Mouse (Mus musculus): ENCODE data around the gene Dnah8. TPM values are rescaled to one million over a fixed set of nuclear protein-coding genes. Genes with fewer than 3 reads are reported as not detected.
A peak's percentile ranks its signal among the peaks of the same experiment; 100 is the strongest.

The Dnah8 gene
- total and polyA plus RNA-seq, 3 experiments: 0.34 to 0.63 (median 0.52) TPM

DNA sequence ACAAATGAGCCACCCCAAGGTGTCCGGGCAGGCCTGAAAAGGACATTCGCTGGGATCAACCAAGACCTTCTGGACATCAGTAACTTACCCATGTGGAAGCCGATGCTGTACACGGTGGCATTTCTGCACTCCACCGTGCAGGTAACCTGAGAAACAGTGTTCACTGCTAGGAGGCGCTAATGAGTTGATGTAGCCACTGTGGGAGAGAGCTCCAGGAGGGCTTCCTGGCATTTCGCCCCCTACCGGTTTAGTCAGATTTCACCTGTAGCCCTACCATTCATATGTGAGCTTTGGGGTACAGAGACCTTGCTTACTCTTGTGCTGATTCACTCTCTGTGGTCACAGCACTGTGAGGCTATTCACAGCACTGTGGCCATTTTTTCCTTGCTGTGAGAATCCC lies 195.0 kb downstream of the Dnah8 start:
- DNase-seq: no peak

DNA sequence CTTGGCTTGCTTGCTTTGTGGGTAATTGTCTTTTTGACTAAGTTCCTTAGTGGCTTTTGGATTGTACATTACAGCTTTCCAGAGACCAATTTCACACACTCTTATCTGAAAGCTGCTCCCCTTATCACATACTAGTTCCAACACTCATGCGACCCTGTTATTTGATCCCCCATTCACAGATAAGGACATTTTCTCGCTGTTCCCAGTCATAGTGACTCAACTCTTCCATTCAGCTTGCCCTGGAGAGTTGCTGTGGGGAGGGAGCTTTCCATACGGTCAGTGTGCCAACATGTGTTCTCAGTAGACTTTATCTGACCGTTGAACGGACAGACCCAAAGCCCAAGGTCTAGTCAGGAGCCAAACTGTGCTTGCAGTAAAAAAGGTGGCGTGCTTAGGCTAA lies 197.0 kb downstream of the Dnah8 start:
- DNase-seq: no peak

DNA sequence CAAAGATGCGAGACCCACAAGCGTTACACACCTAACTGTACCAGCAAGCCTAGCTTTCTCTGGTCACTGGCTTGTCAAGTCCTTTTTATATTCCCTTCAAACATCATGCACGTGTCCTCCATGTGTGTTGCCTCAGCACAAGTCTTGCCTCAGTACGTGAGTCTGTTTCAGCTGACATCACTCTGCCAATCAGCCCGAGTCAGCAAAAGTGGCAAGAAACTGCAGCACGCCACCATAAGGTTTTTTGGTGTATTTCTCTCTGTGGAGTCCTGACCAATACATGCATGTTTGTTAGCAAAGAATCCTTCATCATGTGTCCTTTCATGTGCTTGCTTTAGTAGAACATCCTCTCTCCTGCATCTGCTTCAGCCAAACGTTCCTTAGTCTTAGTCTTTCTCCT lies 200.3 kb downstream of the Dnah8 start:
- DNase-seq: no peak

DNA sequence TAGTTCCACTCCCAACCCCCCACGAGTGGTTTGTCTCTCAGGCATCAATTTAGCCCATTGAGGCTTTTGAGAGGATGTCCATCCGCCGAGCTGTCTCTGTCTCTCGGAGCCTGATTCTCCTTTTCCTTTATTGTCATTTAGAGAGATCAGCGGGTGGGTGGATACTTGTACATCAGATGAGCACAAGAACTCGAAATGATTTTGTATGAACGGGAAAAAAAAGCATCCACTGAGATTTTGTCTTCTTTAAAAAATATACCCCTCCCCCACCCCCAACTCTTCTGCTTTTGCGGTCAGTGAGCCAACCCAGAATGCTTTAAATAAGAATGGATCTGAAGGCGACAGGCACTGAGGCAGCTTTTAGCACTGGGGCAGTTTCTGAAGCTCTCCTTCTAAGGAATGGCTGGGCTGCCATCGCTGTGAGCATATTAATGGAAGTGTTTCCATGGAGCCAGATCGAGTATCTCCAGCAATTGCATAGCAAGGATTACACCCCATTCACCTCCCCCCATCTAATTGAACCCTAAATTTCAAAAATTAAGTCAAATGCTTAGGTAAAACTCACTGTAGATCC lies 201.7 kb downstream of the Dnah8 start:
- DNase-seq: no peak

DNA sequence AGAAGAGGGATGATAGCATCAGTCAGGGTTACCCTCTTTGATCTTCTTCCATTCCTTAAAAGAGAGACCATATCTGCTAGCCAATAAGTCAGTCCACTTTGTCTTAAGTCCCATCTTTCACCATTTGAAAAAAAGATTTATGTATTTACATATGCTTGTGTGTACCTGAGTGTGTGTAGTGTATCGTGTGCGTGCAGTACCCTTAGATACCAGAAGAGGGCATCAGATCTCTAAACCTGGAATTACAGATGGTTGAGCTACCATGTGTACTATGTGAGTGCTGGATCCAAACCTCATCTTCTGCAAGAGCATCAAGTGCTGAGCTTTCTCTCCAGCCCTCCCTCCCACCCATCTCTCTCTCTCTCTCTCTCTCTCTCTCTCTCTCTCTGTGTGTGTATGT lies 207.0 kb downstream of the Dnah8 start:
- no peak for DNase-seq

DNA sequence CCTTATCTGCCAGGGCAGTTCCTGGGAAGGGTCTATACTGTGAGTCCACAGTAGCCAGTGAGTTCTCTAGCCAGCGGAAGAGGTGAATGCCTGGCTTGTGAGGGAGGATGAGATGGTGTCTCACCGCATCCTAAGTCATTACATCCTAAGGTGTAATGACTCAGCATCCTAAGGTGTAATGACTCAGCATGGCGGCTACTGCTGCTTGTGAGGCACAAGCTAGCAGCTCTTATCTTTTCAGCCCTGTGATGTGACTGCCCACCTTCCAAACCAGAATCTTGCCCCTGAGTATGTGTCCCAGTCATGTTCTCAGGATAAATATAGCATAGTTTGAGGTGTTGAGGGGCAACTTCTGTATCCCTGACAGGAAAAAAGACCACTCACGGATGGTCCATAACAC lies 211.3 kb downstream of the Dnah8 start:
- no peak for DNase-seq

DNA sequence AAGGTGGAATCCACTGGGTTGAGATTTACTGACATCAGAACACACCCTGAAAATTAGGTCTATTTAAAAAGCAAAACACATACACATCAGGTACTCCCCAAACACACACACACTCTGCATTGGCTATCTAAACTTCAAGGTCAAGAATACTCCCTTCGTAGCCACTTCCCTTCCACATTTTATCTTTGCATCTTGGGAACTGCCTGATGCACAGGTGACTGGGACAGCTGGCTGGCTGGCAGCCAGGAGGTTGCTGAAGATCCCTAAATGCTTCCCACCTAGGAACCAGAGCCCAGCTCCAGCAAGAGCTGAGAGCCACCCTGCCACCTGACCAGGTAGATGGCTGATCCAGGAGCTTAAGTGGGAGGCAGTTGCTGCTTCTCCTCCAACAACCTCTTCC lies 212.9 kb downstream of the Dnah8 start:
- no peak for DNase-seq

DNA sequence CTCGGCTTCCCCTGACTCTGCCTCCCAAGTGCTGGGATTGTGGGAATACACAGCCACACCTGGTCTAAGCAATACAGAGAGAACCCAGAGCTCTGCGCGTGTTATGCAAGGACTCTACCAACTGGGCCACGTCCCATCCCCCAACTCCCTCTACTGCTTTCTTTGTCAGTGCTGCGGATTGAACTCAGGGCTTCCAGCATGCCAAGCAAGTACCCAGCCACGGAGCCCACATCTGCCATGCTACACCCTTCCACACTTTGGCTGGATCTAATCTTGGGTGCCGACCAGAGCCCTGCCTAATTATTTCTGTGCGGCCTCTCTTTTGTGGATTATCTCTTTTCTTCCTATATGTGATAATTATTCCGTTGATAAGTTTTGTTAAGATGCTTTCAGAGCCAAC lies 215.9 kb downstream of the Dnah8 start:
- DNase-seq: no peak

DNA sequence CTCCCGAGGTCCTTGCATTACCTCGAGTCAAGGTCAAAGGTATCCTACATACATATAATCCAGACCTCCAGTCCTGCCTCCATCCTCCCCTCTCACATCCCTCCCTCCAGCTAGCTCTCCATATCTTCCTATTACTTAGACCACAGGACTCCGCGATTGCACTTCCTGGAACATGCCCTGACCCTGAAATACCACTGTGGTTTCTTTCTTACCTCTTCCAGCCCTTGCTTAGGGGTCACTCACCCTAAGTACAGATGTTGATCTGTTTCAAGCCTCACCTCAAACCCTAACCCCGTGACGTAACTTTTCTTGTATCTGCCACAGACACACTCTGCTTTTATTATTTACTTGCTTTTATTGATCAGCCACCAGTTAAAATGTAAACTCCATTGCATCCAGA lies 218.2 kb downstream of the Dnah8 start:
- no peak for DNase-seq

DNA sequence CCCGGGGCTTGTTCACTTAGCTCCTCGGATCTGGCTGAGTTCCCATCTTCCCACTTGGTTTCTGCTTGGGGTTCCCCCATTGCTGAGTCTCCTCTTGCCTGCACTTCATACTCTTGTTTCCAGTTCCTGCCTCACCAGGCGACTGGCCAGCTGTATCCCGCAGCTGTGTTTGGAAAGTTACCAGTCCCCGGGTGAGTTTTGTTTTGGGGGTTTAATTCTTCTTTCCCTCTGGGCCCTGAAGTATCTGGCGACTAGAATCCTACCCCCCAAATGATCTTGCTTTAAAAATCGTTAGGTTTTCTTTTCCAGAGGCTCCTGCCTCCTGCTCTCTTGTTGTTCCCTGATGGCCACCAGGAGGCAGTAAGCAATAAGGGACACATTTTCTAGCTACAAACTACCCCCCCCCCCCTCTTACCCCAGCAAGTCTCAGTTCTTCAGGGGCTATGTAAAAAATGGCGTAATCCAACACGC lies 220.2 kb downstream of the Dnah8 start:
- peak; percentile 20 for DNase-seq

DNA sequence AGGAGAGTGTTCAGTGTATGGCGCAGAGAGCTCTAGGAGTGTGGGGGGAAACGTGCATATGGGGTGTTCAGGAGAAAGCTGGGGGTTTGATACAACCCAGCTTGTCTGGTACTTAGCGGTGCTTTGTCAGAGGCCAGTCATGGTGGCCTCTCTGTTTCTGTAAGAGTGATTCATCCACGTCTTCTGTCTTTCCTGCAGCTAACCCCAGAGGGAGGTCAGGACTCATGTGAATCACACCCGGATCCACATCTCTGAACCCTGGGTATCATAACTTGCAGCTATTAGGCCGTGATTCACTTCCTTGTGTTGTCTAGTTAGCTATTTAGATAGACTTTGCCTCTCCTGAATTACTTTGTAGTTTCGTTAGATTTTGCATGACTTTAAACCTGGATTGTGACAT lies 223.3 kb downstream of the Dnah8 start:
- peak; percentile 23 for DNase-seq

DNA sequence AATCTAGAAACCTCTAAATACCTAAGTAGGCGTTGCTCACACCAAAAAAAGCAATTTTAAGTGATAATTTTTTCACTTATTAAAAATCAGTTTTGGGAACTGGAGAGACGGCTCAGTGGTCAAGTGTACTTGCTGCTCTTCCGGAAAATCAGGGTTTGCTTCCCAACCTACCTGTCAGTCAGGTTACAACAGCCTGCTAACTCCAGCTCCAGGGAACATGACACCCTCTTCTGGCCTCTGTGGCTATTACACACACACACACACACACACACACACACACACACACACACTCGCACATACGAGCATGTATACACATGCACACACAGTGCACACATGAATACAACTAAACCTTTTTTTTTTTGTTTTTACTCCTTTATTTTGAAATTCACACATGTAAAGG lies 223.9 kb downstream of the Dnah8 start:
- DNase-seq: no peak

DNA sequence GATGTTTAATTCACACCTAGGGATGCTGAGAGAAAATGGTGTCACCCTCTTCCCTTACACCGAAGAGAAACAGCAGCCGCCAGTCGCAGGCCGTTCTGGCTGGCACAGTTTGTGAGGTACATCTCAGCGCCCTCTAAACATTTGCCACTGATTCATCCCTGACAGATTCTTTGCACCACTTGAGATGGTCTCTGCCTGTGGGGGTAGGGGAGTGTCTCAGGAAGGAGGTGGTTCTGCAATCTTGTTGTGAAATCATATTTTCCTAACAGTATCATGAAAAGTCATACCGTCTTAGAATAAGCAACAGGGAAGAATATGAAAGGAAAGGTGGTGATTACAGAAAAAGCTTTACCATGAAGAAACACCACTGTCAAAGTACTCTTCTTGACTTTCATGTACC lies 224.7 kb downstream of the Dnah8 start:
- DNase-seq: no peak

DNA sequence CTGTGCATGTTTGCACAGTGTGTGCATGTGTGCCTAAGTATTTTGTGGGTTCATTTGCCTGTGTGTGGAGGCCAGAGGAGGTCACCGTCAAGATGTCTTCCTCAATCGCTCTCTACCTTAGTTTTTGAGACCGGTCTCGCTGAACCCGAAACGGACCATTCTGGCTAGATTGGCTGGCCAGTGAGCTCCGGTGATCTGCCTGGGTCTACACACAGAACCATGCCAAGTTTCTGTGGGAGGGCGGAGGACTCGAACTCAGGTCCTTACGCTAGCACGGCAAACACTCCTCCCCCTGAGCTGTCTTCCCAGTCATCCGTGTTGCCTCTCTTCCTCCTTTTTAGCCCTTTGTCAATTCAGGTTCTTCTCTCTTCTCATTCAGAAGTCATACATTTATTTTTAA lies 225.7 kb downstream of the Dnah8 start:
- no peak for DNase-seq

DNA sequence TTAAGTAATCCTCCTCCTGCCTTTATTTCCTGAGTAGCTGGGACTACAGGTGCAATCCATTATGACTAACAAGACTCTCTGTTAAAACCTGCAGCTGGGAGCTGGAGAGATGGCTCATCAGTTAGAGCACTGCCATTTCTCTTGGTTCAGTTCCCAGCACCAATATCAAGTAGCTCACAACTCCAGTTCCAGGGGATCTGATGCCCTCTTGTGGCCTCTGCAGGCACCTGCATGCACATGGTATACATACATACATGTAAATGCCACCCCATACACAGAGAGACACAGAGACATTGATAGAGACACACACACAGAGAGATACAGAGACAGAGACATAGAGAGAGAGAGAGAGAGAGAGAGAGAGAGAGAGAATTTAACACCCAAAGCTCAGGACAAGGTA lies 228.2 kb downstream of the Dnah8 start:
- DNase-seq: no peak

DNA sequence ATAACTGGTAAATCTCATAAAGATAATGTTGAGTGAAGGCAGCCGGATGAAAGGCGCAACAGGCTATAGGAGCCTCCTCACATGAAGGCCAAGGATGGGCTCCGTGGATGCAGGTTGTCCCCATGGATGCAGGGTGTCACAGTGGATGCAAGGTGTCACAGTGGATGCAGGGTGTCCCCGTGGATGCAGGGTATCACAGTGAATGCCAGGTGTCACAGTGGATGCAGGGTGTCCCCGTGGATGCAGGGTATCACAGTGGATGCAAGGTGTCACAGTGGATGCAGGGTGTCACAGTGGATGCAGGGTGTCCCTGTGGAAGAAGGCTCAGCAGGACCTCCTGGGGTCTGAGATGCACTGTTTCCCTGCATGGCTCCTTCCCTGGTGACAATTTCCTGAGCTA lies 233.2 kb downstream of the Dnah8 start:
- DNase-seq: no peak

DNA sequence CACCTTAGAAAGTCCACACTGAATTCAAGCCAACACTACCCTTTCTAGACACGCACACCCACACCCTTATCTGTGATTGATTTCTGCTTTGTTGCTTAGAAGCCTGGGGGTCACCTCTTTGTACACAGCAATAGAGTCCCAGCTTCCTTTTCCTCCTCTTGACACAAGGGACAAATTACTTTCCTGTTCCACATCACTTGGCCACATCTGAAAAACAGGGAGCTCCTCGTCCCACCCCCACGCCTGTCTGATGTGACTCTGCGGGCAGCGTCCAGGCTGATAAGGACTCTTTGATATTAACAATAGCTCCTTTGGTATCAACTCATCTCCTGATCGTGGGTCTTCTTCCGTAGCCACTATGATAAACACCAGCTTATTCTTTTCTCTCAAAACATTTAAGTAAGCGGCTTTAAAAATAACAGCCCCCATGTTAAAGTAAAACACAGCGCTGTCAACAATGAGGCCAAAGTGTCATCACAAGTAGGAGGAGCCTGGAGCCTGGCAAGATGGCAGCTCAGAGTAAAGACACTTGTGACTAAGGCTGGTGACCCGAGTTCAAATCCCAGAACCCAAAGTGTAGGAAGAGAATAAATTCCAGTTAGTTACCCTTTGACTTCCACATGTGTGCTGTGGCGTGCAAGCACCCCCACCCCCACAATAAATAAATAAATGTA lies 234.6 kb downstream of the Dnah8 start:
- peak; percentile 63 for DNase-seq

DNA sequence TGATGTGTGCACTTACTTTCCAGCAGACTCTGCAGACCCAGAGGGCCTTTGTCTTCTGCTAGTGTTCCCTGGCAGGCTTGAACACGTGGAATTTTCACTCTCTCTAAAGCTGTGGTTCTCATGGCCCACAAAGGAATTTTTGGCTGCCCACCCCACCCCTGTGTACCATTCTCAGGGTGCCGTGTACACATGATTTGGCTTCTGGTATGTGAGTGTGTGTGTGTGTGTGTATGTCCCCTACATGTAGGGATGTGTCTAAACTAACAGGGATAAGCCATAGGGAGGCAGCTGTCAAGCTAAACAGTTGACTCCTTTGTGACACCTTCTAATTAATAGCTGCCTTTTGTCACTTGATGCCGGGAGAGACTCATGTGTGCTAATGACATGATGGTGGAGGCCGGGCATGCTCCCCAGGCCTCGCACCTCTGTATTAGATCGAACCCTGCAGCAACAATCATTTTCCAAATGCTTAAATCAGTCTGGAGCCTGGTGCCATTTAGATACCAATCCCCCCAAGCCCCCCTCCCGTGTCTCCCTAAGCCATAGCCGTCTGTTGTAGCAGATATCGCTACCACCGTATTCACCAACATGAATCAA lies 235.9 kb downstream of the Dnah8 start:
- DNase-seq: no peak

DNA sequence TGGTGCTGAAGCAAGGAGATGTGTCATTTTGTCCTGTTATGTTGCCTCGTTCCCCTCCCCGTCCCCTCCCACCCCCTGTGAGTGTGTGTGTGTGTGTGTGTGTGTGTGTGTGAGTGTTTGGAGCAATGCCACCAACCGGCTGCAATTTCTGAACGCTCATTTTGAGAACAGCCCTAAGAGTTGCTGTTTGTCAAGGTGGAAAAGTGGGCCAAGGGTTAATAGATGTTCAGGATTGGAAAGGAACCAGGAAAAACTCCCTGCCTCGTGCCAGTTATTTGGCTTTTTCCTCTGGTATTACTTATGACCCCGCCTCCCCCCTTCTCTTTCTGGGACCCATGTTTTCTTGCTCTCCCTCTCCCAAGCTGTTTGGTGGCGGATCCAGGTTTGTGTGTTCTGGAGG lies 236.5 kb downstream of the Dnah8 start:
- no peak for DNase-seq

DNA sequence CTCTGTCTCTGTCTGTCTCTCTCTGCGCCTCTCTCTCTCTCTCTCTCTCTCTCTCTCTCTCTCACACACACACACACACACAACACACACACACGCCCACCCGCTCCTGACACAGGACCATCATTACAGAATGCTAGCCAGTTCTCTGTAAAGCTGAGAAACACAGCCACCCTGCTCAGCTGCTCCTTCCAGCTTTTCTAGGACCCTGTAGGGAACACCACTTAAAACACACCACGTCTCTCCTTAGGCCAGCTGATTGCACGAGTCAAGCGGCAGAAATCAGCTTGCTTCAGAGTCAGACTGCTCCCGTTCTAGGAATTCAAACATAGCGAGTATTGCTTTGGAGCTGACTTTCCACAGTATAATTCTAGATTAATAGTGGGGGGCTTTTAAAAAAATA lies 242.1 kb downstream of the Dnah8 start:
- DNase-seq: no peak

DNA sequence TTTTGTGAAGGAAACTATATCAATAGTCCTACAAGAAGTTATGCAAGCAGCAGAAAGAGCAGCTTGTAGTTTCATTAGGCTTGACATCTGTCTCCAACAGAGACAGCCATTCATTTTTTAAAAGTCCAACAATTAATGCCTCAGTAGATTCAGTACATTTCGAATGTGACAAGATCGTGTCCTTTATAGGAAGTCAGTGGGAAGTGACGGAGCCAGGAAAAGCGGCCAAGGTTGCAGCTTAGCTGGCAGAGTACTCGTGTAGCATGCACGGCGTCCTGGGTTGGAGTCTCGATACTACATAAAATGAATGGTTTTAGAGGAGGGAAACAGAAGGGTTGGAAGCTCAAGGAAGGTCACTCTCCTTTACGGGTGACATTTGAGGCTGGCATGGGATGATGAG lies 242.8 kb downstream of the Dnah8 start:
- peak; percentile 53 for DNase-seq

DNA sequence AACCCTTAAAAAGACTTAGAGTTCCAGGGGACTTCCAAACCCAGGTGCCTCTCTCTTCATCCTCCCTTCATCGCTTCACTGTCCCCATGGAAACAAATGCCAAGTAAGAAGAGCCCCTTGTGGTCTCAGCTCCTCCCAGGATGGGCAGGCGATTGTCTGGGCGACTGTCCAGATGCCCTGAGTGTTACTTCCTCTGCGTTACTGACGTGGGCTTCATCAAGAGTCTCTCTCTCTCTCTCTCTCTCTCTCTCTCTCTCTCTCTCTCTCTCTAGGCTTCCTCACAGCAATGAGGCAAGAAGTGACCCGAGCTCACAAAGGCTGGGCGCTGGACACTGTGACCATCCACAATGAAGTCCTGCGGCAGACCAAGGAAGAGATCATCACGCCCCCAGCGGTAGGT lies 246.9 kb downstream of the Dnah8 start:
- DNase-seq: no peak

DNA sequence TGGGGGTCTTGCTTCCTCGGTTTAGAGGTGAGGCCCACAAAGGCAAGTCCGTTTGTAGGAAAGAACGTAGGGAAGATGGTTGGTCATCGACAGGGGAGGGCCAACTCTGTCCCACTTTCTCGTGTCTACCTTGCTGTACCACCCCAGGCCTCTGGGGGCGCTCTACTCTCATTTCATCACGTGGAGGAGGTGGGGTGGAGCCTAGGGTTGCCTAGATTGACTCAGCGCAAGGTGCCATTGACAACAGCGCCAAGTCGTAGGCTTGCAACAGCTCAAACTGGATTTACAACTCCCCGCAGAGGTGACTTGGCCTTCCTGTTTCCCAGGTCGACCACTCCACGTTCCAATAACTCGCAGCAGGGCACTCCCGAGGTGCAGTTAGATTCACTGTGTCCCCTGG lies 250.1 kb downstream of the Dnah8 start:
- no peak for DNase-seq

DNA sequence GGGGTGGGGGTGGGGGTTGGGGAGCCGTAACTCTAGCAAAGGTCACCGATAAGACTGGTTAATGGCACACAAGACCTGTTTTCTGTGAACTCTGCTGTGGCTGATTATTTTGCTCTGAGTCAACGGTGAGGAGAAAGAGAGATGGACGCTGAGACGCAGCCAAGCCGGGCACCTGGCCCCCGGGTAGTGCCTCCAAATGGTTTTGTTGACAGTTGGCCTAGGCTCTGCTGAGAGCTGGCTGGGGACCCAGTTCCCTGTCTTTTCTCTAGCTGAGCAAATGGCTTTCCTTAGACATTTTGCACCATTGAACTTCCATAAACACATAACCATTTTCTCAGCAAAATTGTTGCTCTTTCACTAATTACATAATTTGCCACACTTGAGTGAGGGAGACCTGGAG lies 253.3 kb downstream of the Dnah8 start:
- DNase-seq: no peak
